Mouse (Mus musculus): ENCODE results near the gene A530084C06Rik. TPM values are rescaled to one million over a fixed set of nuclear protein-coding genes. Genes with fewer than 3 reads are reported as not detected.

A530084C06Rik gene
- total and polyA plus RNA-seq, 2 experiments from 2014 or later, result not detected

- DNase-seq (ENCODE audit: low spot score) (peak; percentile 14), ATAC-seq (ENCODE audit: insufficient read depth, low read depth) (peak; percentile 47; the same call in 1 of the 2 replicates)
- Histone ChIP-seq H3K9ac (replicated peaks; ENCODE audit: low read depth, low read length) (no peak overlapping the region), H3K27ac (ENCODE audit: low read depth) (peak overlapping the region; percentile 7; the same call in 1 of the 2 replicates), H3K36me3 (replicated peaks; ENCODE audit: control insufficient read depth, insufficient read depth, low read length) (no peaks in the 10 kb centered on the region), H3K9me3 (replicated peaks; ENCODE audit: control insufficient read depth, low read length) (no peaks in the 10 kb centered on the region), H3K4me2 (ENCODE audit: low read depth, low read length) (no peak overlapping the region), H3K4me3 (ENCODE audit: low read depth, low read length) (no peak overlapping the region), H3K4me1 (ENCODE audit: control insufficient read depth, insufficient read depth) (no peaks in the 10 kb centered on the region), H3K27me3 (ENCODE audit: control insufficient read depth, insufficient read depth, low read length) (no peaks in the 10 kb centered on the region)
- WGBS, result 23% methylated on average over 10 of the region's 10 CpGs
- TF ChIP-seq CTCF (IDR thresholded peaks at IDR 0.05; ENCODE audit: low read depth) (no peak), EP300 (IDR thresholded peaks at IDR 0.05; ENCODE audit: low read depth) (no peak)
Measured at GRCm38 (mm10) chr13:31518411-31518886, 40.7 kb downstream of the A530084C06Rik start.

- Histone ChIP-seq H3K36me3 (replicated peaks; ENCODE audit: control insufficient read depth, insufficient read depth, low read length) (no peaks in the 10 kb centered on the region), H3K9me3 (replicated peaks; ENCODE audit: control insufficient read depth, low read length) (no peaks in the 10 kb centered on the region), H3K4me3 (ENCODE audit: low read depth, low read length) (no peak overlapping the region), H3K27me3 (ENCODE audit: control insufficient read depth, insufficient read depth, low read length) (no peaks in the 10 kb centered on the region), H3K4me2 (ENCODE audit: low read depth, low read length) (no peak overlapping the region), H3K27ac (ENCODE audit: low read depth) (no peak overlapping the region), H3K4me1 (ENCODE audit: control insufficient read depth, insufficient read depth) (no peaks in the 10 kb centered on the region), H3K9ac (replicated peaks; ENCODE audit: low read depth, low read length) (no peak overlapping the region)
- WGBS, result 91% methylated on average over 7 of the region's 7 CpGs
- no peak for DNase-seq (ENCODE audit: low spot score)
- ATAC-seq (ENCODE audit: insufficient read depth, low read depth), result no peak
- TF ChIP-seq CTCF (IDR thresholded peaks at IDR 0.05; ENCODE audit: low read depth) (no peak), EP300 (IDR thresholded peaks at IDR 0.05; ENCODE audit: low read depth) (no peak)
Measured at GRCm38 (mm10) chr13:31515261-31515660, 43.9 kb downstream of the A530084C06Rik start.

DNA sequence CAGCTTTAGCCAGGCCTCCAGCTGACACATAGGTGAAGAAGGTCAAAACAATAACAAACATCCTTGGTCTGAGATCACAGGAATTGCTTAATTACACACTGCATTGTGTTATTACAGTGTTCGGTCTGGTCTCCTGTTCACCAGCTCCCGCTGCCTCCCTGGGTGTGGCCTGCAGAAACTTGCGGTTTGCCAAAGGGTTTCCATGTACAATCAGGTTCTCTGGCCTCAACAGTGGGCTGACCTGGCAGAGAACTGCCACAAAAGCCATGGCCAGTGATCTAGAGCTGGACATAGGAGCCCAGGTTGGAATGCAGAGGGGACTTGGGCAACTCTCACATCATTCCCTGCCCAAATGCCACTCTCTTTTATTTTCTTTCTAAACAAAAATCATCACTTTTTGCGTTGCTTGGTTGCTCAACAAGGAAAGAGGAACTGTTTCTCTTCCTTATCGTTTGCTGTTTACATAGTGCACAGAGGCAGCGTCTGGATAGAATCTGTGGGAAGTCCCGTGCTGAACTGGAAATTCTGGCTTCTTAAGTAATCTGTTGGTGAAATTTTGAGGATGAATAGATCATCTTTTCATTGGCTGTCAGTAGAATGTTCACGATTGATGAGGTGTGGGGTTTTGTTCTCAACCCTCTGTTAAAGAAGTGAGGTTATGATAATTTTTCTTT lies 52.5 kb downstream of the A530084C06Rik start:
- ATAC-seq (ENCODE audit: insufficient read depth, low read depth) (no peak), DNase-seq (ENCODE audit: low spot score) (no peak)
- TF ChIP-seq CTCF (IDR thresholded peaks at IDR 0.05; ENCODE audit: low read depth) (no peak), EP300 (IDR thresholded peaks at IDR 0.05; ENCODE audit: low read depth) (no peak)
- Histone ChIP-seq H3K27ac (ENCODE audit: low read depth) (no peak overlapping the region), H3K9me3 (replicated peaks; ENCODE audit: control insufficient read depth, low read length) (no peaks in the 10 kb centered on the region), H3K36me3 (replicated peaks; ENCODE audit: control insufficient read depth, insufficient read depth, low read length) (no peaks in the 10 kb centered on the region), H3K4me1 (ENCODE audit: control insufficient read depth, insufficient read depth) (no peaks in the 10 kb centered on the region), H3K9ac (replicated peaks; ENCODE audit: low read depth, low read length) (no peak overlapping the region), H3K27me3 (ENCODE audit: control insufficient read depth, insufficient read depth, low read length) (no peaks in the 10 kb centered on the region), H3K4me3 (ENCODE audit: low read depth, low read length) (no peak overlapping the region), H3K4me2 (ENCODE audit: low read depth, low read length) (no peak overlapping the region)
- WGBS, result 48% methylated on average over 8 of the region's 8 CpGs

Other genes starting within 250 kb of the A530084C06Rik start
- 0.54 and 8.0 TPM in 2 replicates for gene Foxq1, start 3.2 kb downstream of the A530084C06Rik start, total RNA-seq (2014; rRNA removed; ENCODE audit: low replicate concordance)
- 0.07 TPM in 2 replicates for gene Foxq1, start 3.2 kb downstream of the A530084C06Rik start, polyA plus RNA-seq (2015; fragmentation: Nextera tagmentation; extraction: Ambion mirVana)
- gene Foxf2, start 66.5 kb upstream of the A530084C06Rik start, total RNA-seq (2014; rRNA removed; ENCODE audit: low replicate concordance), result not detected in 2 replicates
- gene Foxf2, start 66.5 kb upstream of the A530084C06Rik start, polyA plus RNA-seq (2015; fragmentation: Nextera tagmentation; extraction: Ambion mirVana), result not detected in 2 replicates
- 20.0 and 22.6 TPM in 2 replicates for gene Foxc1, start 247.3 kb upstream of the A530084C06Rik start, total RNA-seq (2014; rRNA removed; ENCODE audit: low replicate concordance)
- 1.5 and 1.6 TPM in 2 replicates for gene Foxc1, start 247.3 kb upstream of the A530084C06Rik start, polyA plus RNA-seq (2015; fragmentation: Nextera tagmentation; extraction: Ambion mirVana)